Mouse (Mus musculus) hindbrain, embryonic 13.5 days (tissue): ENCODE measurements at regions not wholly inside any gene's neighbourhood (a gene's known extent, or its start where the extent isn't known, plus 50 kb on each side); places are given as distances from the start of the nearest gene placed in this dataset.

Experiments used
- ATAC-seq: fragments of 200-750 bp; cut with Nextera tagmentation; 2 replicates; pipeline ENCODE4 v1.8.0; 2017; ENCODE audit warnings: moderate TSS enrichment; ENCODE audit not compliant: low FRiP score
- H3K27ac ChIP-seq: fragments of 300-500 bp; sonication (generic); 2 replicates; pipeline ENCODE4 v1.5.1; 2015; ENCODE audit warnings: inconsistent platforms, mild to moderate bottlenecking, moderate library complexity
- H3K27me3 ChIP-seq: fragments of 300-500 bp; sonication (generic); 2 replicates; pipeline ENCODE4 v1.6.1; 2015; ENCODE audit warnings: mild to moderate bottlenecking, inconsistent platforms
- H3K36me3 ChIP-seq: fragments of 300-500 bp; sonication (generic); 2 replicates; pipeline ENCODE4 v1.6.1; 2015; ENCODE audit warnings: mild to moderate bottlenecking, inconsistent platforms
- H3K4me1 ChIP-seq: fragments of 300-500 bp; sonication (generic); replicated peaks from 2 replicates; pipeline ENCODE4 v1.6.1; 2015; ENCODE audit warnings: inconsistent platforms
- H3K4me2 ChIP-seq: fragments of 300-500 bp; sonication (generic); 2 replicates; pipeline ENCODE4 v1.6.1; 2015; ENCODE audit warnings: inconsistent platforms, mild to moderate bottlenecking, moderate library complexity
- H3K4me3 ChIP-seq: fragments of 300-500 bp; sonication (generic); 2 replicates; pipeline ENCODE4 v1.5.1; 2015; ENCODE audit warnings: mild to moderate bottlenecking, inconsistent platforms
- H3K9ac ChIP-seq: fragments of 300-500 bp; sonication (generic); 2 replicates; pipeline ENCODE4 v1.6.1; 2015; ENCODE audit warnings: mild to moderate bottlenecking, inconsistent platforms
- H3K9me3 ChIP-seq: fragments of 300-500 bp; sonication (generic); 2 replicates; pipeline ENCODE4 v1.6.1; 2016; ENCODE audit warnings: inconsistent platforms
- WGBS: fragments of 180-500 bp; shearing (Covaris S2); methylation state at CpG from one replicate; pipeline ENCODE4 v1.1.7; 2015; 5-methylcytosine and 5-hydroxymethylcytosine counted together

- no peaks in the 10 kb centered on the region for H3K9me3 ChIP-seq
- H3K27ac ChIP-seq: no peak overlapping the region
- no peaks in the 10 kb centered on the region for H3K36me3 ChIP-seq
- 0 out of 2 replicates have a peak, but pooled peaks cover 3% of the 10 kb centered on the region for H3K4me1 ChIP-seq
- H3K4me2 ChIP-seq: no peak overlapping the region
- WGBS: 90% methylated on average over 8 of the region's 8 CpGs
- ATAC-seq: no peak
- no peak overlapping the region for H3K9ac ChIP-seq
- no peak overlapping the region for H3K4me3 ChIP-seq
- no peaks in the 10 kb centered on the region for H3K27me3 ChIP-seq
Observed at GRCm38 (mm10) chr4:150800774-150801173, 52.9 kb upstream of the Errfi1 start.

DNA sequence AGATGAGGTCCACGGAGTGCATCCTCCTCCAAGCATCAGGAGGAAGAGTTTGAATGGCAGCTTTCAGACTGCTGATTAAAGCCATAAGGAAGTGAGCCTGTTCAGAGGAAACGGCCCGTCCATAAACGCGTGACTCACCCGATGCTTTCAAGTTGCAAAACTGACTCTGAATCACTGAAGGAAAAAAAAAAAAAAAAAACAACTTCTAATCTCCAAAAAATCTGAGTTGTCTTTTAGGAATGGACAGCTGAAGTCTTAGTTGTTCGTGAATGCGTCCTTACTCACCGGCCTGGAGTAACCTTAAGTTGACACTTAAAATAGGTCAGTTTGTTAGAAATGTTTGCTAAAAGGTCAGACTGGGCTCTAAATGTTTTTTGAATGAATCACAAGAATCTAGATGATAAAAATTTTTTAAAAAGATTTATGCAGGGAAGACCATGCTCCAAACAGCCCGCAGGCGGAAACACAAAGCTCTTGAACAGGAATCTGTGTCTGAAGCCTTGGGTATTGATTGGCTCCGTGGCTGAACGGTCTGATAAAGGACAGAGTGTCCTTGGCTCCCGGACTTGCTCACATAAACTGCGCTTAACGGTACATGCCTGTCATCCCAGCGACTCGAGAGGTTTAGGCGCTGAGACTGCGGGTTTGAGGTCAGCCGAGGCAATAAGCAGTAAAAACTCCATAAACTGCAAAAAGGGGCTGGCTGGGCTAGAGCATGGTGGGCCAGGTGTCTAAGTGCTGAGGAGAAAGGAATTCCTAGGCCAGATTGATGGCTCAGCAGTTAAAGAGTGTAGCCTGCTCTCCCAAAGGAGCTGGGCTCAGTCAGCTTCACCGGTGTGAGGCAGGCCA is 53.9 kb upstream of the Errfi1 start:
- H3K27ac ChIP-seq: no peak overlapping the region
- no peak overlapping the region for H3K9ac ChIP-seq
- H3K36me3 ChIP-seq: no peaks in the 10 kb centered on the region
- WGBS: 72% methylated on average over 22 of the region's 22 CpGs
- no peak for ATAC-seq
- H3K4me3 ChIP-seq: no peak overlapping the region
- H3K4me1 ChIP-seq: peaks cover 8% of the 10 kb centered on the region
- H3K4me2 ChIP-seq: no peak overlapping the region
- no peaks in the 10 kb centered on the region for H3K9me3 ChIP-seq
- no peaks in the 10 kb centered on the region for H3K27me3 ChIP-seq

DNA sequence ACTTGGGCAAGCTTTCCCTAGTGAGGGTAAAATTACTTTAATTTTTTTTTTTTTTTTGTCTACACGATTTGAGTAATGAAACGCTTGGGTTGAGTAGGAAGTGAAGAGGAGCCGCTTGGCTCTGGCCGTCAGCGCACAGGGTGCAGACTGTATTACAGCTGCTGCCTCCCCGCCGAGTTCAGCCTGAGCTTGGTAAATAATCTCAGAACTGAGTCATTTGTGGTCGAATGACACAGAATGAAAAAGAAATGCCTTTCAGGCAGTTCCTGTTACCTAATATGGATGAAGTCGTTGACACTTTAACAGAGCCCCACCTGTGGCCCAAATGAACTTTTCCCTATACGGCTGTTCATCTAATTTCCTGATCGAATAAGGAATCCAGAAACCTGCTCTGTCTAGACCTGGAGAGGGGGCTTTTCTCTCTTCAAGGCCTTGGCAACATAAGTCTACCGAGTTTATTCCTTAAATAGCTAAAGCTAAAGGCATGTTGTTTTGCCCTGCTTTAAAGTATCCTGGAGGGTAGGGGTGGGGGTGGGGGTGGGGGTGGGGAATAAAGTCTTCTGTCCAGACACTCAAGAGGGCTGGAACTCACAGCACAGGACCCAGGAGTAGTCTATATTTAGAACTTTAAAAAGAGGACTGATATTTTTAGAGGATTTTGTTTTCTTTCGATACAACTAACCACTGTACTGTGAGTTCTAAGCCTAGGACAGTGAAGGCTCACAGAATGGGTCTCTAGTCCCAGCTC is 54.8 kb upstream of the Errfi1 start:
- Histone ChIP-seq H3K9me3 (no peaks in the 10 kb centered on the region), H3K4me3 (no peak overlapping the region), H3K4me1 (peaks cover 17% of the 10 kb centered on the region), H3K27me3 (no peaks in the 10 kb centered on the region), H3K27ac (no peak overlapping the region), H3K9ac (no peak overlapping the region), H3K36me3 (no peaks in the 10 kb centered on the region), H3K4me2 (no peak overlapping the region)
- WGBS: 53% methylated on average over 13 of the region's 13 CpGs
- ATAC-seq: no peak

- no peaks in the 10 kb centered on the region for H3K27me3 ChIP-seq
- 91% methylated on average over 8 of the region's 8 CpGs for WGBS
- no peak overlapping the region for H3K27ac ChIP-seq
- no peak overlapping the region for H3K9ac ChIP-seq
- no peaks in the 10 kb centered on the region for H3K36me3 ChIP-seq
- H3K4me1 ChIP-seq: peaks cover 20% of the 10 kb centered on the region
- H3K4me3 ChIP-seq: no peak overlapping the region
- no peak overlapping the region for H3K4me2 ChIP-seq
- ATAC-seq: no peak
- H3K9me3 ChIP-seq: no peaks in the 10 kb centered on the region
Observed at GRCm38 (mm10) chr4:150798281-150798680, 55.4 kb upstream of the Errfi1 start.

- Histone ChIP-seq H3K27ac (no peak overlapping the region), H3K36me3 (no peaks in the 10 kb centered on the region), H3K4me2 (no peak overlapping the region), H3K4me3 (no peak overlapping the region), H3K9me3 (no peaks in the 10 kb centered on the region), H3K4me1 (peaks cover 23% of the 10 kb centered on the region), H3K27me3 (no peaks in the 10 kb centered on the region), H3K9ac (no peak overlapping the region)
- ATAC-seq: no peak
- 86% methylated on average over 3 of the region's 3 CpGs for WGBS
Observed at GRCm38 (mm10) chr4:150797057-150797456, 56.7 kb upstream of the Errfi1 start.

GRCm38 (mm10) chr4:150794878-150795277 is 58.8 kb upstream of the Errfi1 start:
- no peak overlapping the region for H3K4me3 ChIP-seq
- peaks cover 23% of the 10 kb centered on the region for H3K4me1 ChIP-seq
- H3K27ac ChIP-seq: peak overlapping the region; percentile 78
- 50% methylated on average over 5 of the region's 5 CpGs for WGBS
- H3K9me3 ChIP-seq: no peaks in the 10 kb centered on the region
- no peak overlapping the region for H3K4me2 ChIP-seq
- H3K36me3 ChIP-seq: no peaks in the 10 kb centered on the region
- 0 out of 2 replicates have a peak, but pooled peaks have one; percentile 13 for ATAC-seq
- H3K27me3 ChIP-seq: no peaks in the 10 kb centered on the region
- H3K9ac ChIP-seq: 0 out of 2 replicates have a peak overlapping the region, but pooled peaks have one; percentile 8

DNA sequence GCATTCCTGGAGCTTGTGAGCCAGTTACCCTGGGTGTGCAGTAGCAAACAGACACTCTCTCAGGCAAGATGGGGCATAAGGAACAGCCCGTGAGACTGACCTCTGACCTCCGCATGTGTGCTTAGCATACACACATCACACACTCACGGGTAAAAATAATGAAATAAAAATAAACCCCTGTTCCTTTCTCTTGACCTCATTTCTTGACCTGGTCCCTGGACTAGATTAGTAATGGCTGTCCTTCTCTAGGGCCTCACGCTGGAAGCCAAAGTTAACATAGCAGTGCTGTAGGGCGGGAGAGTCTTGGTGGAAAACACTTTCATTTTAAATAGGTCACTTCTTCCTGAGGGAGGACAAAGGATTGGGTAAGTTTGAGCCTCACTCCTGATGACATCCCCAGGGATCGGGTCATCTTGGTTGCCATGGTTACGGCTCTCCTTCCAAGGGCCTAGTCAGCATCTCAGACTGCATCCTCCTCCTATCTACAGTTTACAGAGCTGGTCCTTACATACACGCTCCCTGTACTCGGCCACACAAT is 59.4 kb upstream of the Errfi1 start:
- Histone ChIP-seq H3K4me3 (no peak overlapping the region), H3K4me2 (0 out of 2 replicates have a peak overlapping the region, but pooled peaks have one; percentile 8), H3K27me3 (no peaks in the 10 kb centered on the region), H3K4me1 (peaks cover 23% of the 10 kb centered on the region), H3K9me3 (no peaks in the 10 kb centered on the region), H3K36me3 (no peaks in the 10 kb centered on the region), H3K9ac (0 out of 2 replicates have a peak overlapping the region, but pooled peaks have one; percentile 8), H3K27ac (peak overlapping the region; percentile 78)
- peak; percentile 84 for ATAC-seq
- WGBS: 31% methylated on average over 9 of the region's 9 CpGs

DNA sequence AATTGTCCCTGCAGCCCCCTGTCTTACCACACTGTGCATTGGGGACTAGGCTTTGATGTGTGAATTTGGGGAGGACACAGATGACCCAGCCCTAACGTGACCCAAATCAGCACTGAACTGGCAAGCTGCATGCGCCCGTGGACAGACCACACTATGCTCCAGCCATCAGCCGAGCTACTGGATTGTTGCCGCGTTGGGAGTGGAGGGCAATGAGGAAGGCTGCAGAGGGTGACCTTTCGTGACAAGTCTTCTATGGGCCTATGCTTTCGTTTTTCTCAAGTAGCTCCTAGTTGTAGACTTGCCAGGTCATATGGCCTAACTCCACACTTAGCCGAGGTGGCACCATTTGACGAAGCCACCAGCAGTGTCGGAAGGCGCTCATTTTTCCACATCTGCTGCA is 60.6 kb upstream of the Errfi1 start:
- peaks cover 19% of the 10 kb centered on the region for H3K4me1 ChIP-seq
- H3K27ac ChIP-seq: no peak overlapping the region
- H3K4me2 ChIP-seq: no peak overlapping the region
- H3K4me3 ChIP-seq: no peak overlapping the region
- ATAC-seq: no peak
- no peaks in the 10 kb centered on the region for H3K27me3 ChIP-seq
- H3K9me3 ChIP-seq: no peaks in the 10 kb centered on the region
- no peaks in the 10 kb centered on the region for H3K36me3 ChIP-seq
- WGBS: 83% methylated on average over 12 of the region's 12 CpGs
- no peak overlapping the region for H3K9ac ChIP-seq

- Histone ChIP-seq H3K4me3 (no peak overlapping the region), H3K36me3 (no peaks in the 10 kb centered on the region), H3K4me1 (peaks cover 8% of the 10 kb centered on the region), H3K27me3 (no peaks in the 10 kb centered on the region), H3K9ac (no peak overlapping the region), H3K4me2 (no peak overlapping the region), H3K9me3 (no peaks in the 10 kb centered on the region), H3K27ac (no peak overlapping the region)
- ATAC-seq: no peak
- WGBS: 72% methylated on average over 7 of the region's 7 CpGs
Observed at GRCm38 (mm10) chr4:150789166-150789565, 64.6 kb upstream of the Errfi1 start.

- WGBS: 64% methylated on average over 6 of the region's 6 CpGs
- no peak for ATAC-seq
Observed at GRCm38 (mm10) chr4:150787113-150787512, 66.6 kb upstream of the Errfi1 start.

GRCm38 (mm10) chr4:150786651-150787050 is 67.1 kb upstream of the Errfi1 start:
- H3K4me3 ChIP-seq: no peak overlapping the region
- no peak overlapping the region for H3K27ac ChIP-seq
- H3K9ac ChIP-seq: no peak overlapping the region
- no peaks in the 10 kb centered on the region for H3K27me3 ChIP-seq
- no peaks in the 10 kb centered on the region for H3K36me3 ChIP-seq
- ATAC-seq: no peak
- WGBS: 81% methylated on average over 3 of the region's 3 CpGs
- no peaks in the 10 kb centered on the region for H3K9me3 ChIP-seq
- no peak overlapping the region for H3K4me2 ChIP-seq
- H3K4me1 ChIP-seq: no peaks in the 10 kb centered on the region

More at GRCm38 (mm10) chr4:150787113-150787512, 66.6 kb upstream of the Errfi1 start:
- no peaks in the 10 kb centered on the region for H3K27me3 ChIP-seq
- H3K4me2 ChIP-seq: no peak overlapping the region
- no peak overlapping the region for H3K9ac ChIP-seq
- no peaks in the 10 kb centered on the region for H3K9me3 ChIP-seq
- H3K4me3 ChIP-seq: no peak overlapping the region
- H3K4me1 ChIP-seq: no peaks in the 10 kb centered on the region
- no peak overlapping the region for H3K27ac ChIP-seq
- H3K36me3 ChIP-seq: no peaks in the 10 kb centered on the region
